Mouse (Mus musculus) ES-E14 (cell line): ENCODE measurements around the gene Scfd2.

ENCODE experiments used
- MAFK ChIP-seq: IDR thresholded peaks from 2 replicates; pipeline ENCODE4 v1.6.1; 2014; ENCODE audit warnings: mild to moderate bottlenecking, low read depth, low read length, inconsistent platforms; ENCODE audit not compliant: insufficient read depth
- ZC3H11A ChIP-seq: IDR thresholded peaks from 2 replicates; pipeline ENCODE4 v1.6.1; 2012; ENCODE audit warnings: low read depth, mild to moderate bottlenecking, inconsistent platforms, low read length, borderline replicate concordance
- ZNF384 ChIP-seq: IDR thresholded peaks from 2 replicates; pipeline ENCODE4 v1.6.1; 2012; ENCODE audit warnings: low read depth, low read length, inconsistent platforms

- TF ChIP-seq MAFK (no peak), ZNF384 (no peak), ZC3H11A (no peak)
These were observed 128.9 kb downstream of the Scfd2 start for GRCm38 (mm10) chr5:74402626-74403025.
